Mouse (Mus musculus): ENCODE data around the gene Mcl1.

Mcl1 gene

DNA sequence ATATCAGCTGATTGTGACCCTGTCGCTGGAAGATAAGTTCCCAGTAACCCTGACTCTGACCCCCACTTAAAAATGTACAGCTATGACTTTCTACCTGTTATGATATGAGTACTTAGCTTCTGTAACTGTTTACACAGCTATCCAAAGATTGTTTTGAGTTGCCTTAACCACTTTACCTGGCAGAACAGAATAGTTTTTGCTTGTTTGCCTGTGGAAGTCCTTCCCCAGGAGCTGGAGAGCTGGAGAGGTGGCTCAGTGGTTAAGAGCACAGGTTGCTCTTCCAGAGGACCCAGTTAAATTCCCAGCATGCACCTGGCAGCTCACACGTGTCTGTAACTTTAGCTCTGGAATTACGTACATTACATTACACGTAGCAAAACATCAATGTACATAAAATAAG is 46.0 kb downstream of the Mcl1 start:
- no peak overlapping the region for H3K4me3 ChIP-seq (replicated peaks; ENCODE audit: low read length)
- TF ChIP-seq NANOG (IDR thresholded peaks at IDR 0.05; ENCODE audit: borderline replicate concordance, low read length) (no peak), POU5F1 (IDR thresholded peaks at IDR 0.05; ENCODE audit: borderline replicate concordance, low read length) (no peak), CTCF (conservative IDR thresholded peaks at IDR 0.05; ENCODE audit: low read length) (no peak)
- peaks cover 8% of the 10 kb centered on the region for H3K9me3 ChIP-seq (ENCODE audit: low read length)
- H3K36me3 ChIP-seq (ENCODE audit: insufficient read depth, low read length), result no peaks in the 10 kb centered on the region
- H3K27me3 ChIP-seq (ENCODE audit: insufficient read depth, low read length), result no peaks in the 10 kb centered on the region
- peaks cover 36% of the 10 kb centered on the region for H3K4me1 ChIP-seq (replicated peaks; ENCODE audit: low read depth, low read length)

DNA sequence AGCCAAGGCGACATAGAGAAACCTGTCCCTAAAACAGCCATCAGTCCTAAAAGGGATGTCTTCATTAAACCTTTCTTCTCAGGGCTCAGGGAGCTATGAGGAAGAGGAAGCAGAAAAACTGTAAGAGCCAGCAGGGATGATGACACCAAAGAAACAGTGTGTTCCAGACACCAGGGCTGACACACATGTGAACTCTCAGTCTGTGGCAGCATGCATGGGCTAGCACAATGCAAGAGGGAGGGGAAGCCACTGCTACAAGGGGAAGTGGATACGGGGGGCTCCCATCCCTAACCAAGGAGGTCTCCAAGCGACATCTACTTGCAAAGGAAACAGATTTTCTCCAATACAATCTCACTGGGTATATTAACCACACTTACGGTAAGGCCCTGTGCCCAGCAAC is 47.7 kb downstream of the Mcl1 start:
- H3K27me3 ChIP-seq (ENCODE audit: insufficient read depth, low read length), result no peaks in the 10 kb centered on the region
- H3K9me3 ChIP-seq (ENCODE audit: low read length), result peaks cover 9% of the 10 kb centered on the region
- no peaks in the 10 kb centered on the region for H3K36me3 ChIP-seq (ENCODE audit: insufficient read depth, low read length)
- TF ChIP-seq POU5F1 (IDR thresholded peaks at IDR 0.05; ENCODE audit: borderline replicate concordance, low read length), result no peak
- TF ChIP-seq CTCF (conservative IDR thresholded peaks at IDR 0.05; ENCODE audit: low read length), result no peak
- no peak for TF ChIP-seq NANOG (IDR thresholded peaks at IDR 0.05; ENCODE audit: borderline replicate concordance, low read length)
- peaks cover 19% of the 10 kb centered on the region for H3K4me1 ChIP-seq (replicated peaks; ENCODE audit: low read depth, low read length)
- H3K4me3 ChIP-seq (replicated peaks; ENCODE audit: low read length), result no peak overlapping the region

DNA sequence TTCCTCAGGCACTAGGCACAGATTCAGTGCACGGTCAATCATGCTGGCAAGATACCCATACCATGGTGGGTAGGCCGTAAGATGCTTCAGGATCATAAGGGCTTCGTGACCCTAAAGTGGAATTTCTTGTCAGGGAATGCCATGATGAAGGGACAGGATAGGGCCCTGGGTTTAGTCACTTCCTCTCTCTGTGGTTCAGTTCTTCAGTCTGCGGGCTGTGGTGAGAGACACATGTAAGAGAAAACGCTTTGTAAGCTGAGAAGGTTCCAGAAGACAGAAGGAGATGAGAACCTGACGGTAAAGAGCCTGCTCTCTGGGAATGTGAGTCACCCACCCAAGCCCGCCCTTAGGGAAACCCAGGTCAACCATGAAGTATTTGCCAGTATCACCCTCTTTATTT is 48.9 kb downstream of the Mcl1 start:
- Histone ChIP-seq H3K27me3 (ENCODE audit: insufficient read depth, low read length) (no peaks in the 10 kb centered on the region), H3K36me3 (ENCODE audit: insufficient read depth, low read length) (no peaks in the 10 kb centered on the region), H3K4me1 (replicated peaks; ENCODE audit: low read depth, low read length) (peaks cover 10% of the 10 kb centered on the region), H3K9me3 (ENCODE audit: low read length) (peaks cover 9% of the 10 kb centered on the region), H3K4me3 (replicated peaks; ENCODE audit: low read length) (no peak overlapping the region)
- TF ChIP-seq NANOG (IDR thresholded peaks at IDR 0.05; ENCODE audit: borderline replicate concordance, low read length) (no peak), CTCF (conservative IDR thresholded peaks at IDR 0.05; ENCODE audit: low read length) (no peak), POU5F1 (IDR thresholded peaks at IDR 0.05; ENCODE audit: borderline replicate concordance, low read length) (no peak)

DNA sequence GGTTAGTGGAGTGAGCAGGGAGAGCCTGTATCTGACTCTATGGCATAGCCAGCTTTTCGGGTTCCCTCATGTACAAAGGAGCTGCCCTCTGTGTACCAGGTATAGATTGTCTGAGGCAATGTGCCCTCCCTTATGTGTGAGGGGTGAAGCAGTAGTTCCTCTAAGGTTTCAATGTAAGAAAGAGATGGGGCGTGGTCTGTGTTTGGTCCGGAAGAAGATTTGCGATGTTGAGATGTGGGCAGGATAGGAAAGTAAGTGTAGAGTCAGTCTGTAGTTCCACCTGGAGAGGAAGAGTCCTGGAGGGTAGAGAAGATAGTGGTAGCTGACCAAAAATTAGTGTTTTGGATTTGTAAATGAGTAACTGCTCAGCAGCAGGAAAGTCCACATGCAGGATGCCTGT is 50.5 kb downstream of the Mcl1 start:
- no peaks in the 10 kb centered on the region for H3K36me3 ChIP-seq (ENCODE audit: insufficient read depth, low read length)
- H3K4me3 ChIP-seq (replicated peaks; ENCODE audit: low read length), result no peak overlapping the region
- peaks cover 22% of the 10 kb centered on the region for H3K9me3 ChIP-seq (ENCODE audit: low read length)
- no peaks in the 10 kb centered on the region for H3K27me3 ChIP-seq (ENCODE audit: insufficient read depth, low read length)
- no peaks in the 10 kb centered on the region; the same call in 1 of the 2 replicates for H3K4me1 ChIP-seq (replicated peaks; ENCODE audit: low read depth, low read length)
- TF ChIP-seq CTCF (conservative IDR thresholded peaks at IDR 0.05; ENCODE audit: low read length) (no peak), NANOG (IDR thresholded peaks at IDR 0.05; ENCODE audit: borderline replicate concordance, low read length) (no peak), POU5F1 (IDR thresholded peaks at IDR 0.05; ENCODE audit: borderline replicate concordance, low read length) (no peak)

DNA sequence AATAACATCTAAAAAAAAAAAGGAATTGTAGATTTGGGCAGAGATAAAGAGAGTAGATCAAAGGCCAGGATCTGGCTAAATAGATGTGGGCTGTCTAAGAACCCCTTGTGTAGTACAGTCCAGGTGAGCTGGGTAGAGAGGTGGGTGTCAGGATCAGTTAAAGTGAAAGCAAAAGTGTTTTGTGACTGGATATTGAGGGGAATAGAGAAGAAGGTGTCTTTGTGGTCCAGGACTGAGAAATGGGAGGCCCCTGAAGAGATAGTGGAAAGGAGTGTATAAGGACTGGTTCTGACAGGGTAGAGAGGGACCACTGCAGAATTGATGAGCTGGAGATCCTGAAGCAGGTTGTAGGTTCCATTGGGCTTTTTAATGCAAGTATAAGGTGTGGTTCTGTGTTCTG is 51.4 kb downstream of the Mcl1 start:
- Histone ChIP-seq H3K36me3 (ENCODE audit: insufficient read depth, low read length) (no peaks in the 10 kb centered on the region), H3K9me3 (ENCODE audit: low read length) (peaks cover 25% of the 10 kb centered on the region), H3K4me3 (replicated peaks; ENCODE audit: low read length) (no peak overlapping the region), H3K4me1 (replicated peaks; ENCODE audit: low read depth, low read length) (no peaks in the 10 kb centered on the region), H3K27me3 (ENCODE audit: insufficient read depth, low read length) (peaks cover 3% of the 10 kb centered on the region; the same call in 1 of the 2 replicates)
- no peak for TF ChIP-seq NANOG (IDR thresholded peaks at IDR 0.05; ENCODE audit: borderline replicate concordance, low read length)
- TF ChIP-seq POU5F1 (IDR thresholded peaks at IDR 0.05; ENCODE audit: borderline replicate concordance, low read length), result no peak
- TF ChIP-seq CTCF (conservative IDR thresholded peaks at IDR 0.05; ENCODE audit: low read length), result no peak

Measured in E14TG2a.4 (cell line).